Mouse (Mus musculus) brain, adult 10 weeks (tissue): ENCODE measurements around the gene Krtap26-1. TPM values are rescaled to one million over a fixed set of nuclear protein-coding genes. Genes with fewer than 3 reads are reported as not detected.

ENCODE experiments used
- polyA plus RNA-seq: library from polyadenylated mRNA; stranded (reverse); fragments of 350-450 nt; fragmentation: Illumina TruSeq; extraction: RNeasy Lipid Tissue Mini Kit (QIAGEN cat#74804); gene quantifications from one replicate; pipeline ENCODE4 v1.2.3, GENCODE M21; 2015; ENCODE audit warnings: low read depth, low replicate concordance

Gene Krtap26-1
- polyA plus RNA-seq = not detected

GRCm38 (mm10) chr16:88647358-88647846, at the start of gene Krtap26-1:
Krtap26-1 (minus strand) TSS chr16:88647796.

GRCm38 (mm10) chr16:88671571-88671970, 24.0 kb upstream of the Krtap26-1 start, which contains the start of gene Krtap27-1:
Krtap27-1 (minus strand) TSS chr16:88671671.

GRCm38 (mm10) chr16:88627566-88627965, 20.0 kb downstream of the Krtap26-1 start, which contains the start of gene 2310079G19Rik:
2310079G19Rik (minus strand) TSS chr16:88627666.

GRCm38 (mm10) chr16:88611922-88612321, 35.7 kb downstream of the Krtap26-1 start, which contains the start of gene Krtap24-1:
Krtap24-1 (minus strand) TSS chr16:88612279.

Other genes with a start within 250 kb of the Krtap26-1 start
- not detected for gene Cldn17, start 140.8 kb downstream of the Krtap26-1 start, polyA plus RNA-seq
- not detected for gene Cldn8, start 84.6 kb downstream of the Krtap26-1 start, polyA plus RNA-seq
- not detected for gene Krtap24-1, start 35.5 kb downstream of the Krtap26-1 start, polyA plus RNA-seq
- not detected for gene 2310079G19Rik, start 20.1 kb downstream of the Krtap26-1 start, polyA plus RNA-seq
- gene Krtap27-1, start 23.9 kb upstream of the Krtap26-1 start, polyA plus RNA-seq = not detected
- not detected for gene 2310061N02Rik, start 60.2 kb upstream of the Krtap26-1 start, polyA plus RNA-seq
- gene Krtap13-1, start 81.1 kb upstream of the Krtap26-1 start, polyA plus RNA-seq = not detected
- not detected for gene Krtap13, start 103.8 kb upstream of the Krtap26-1 start, polyA plus RNA-seq
- gene 2310034C09Rik, start 111.1 kb upstream of the Krtap26-1 start, polyA plus RNA-seq = not detected
- not detected for gene 2310057N15Rik, start 126.4 kb upstream of the Krtap26-1 start, polyA plus RNA-seq
- not detected for gene Gm5965, start 130.1 kb upstream of the Krtap26-1 start, polyA plus RNA-seq
- gene Gm20741, start 164.4 kb upstream of the Krtap26-1 start, polyA plus RNA-seq = not detected
- not detected for gene Krtap15, start 172.4 kb upstream of the Krtap26-1 start, polyA plus RNA-seq
- gene Krtap14, start 178.3 kb upstream of the Krtap26-1 start, polyA plus RNA-seq = not detected
- gene Krtap19-1, start 221.6 kb upstream of the Krtap26-1 start, polyA plus RNA-seq = not detected
- gene Krtap19-2, start 226.5 kb upstream of the Krtap26-1 start, polyA plus RNA-seq = not detected
- gene Krtap19-3, start 230.2 kb upstream of the Krtap26-1 start, polyA plus RNA-seq = not detected
- not detected for gene Krtap19-4, start 237.3 kb upstream of the Krtap26-1 start, polyA plus RNA-seq
- gene Krtap19-5, start 248.7 kb upstream of the Krtap26-1 start, polyA plus RNA-seq = not detected